Mouse (Mus musculus) brain, embryonic 14.5 days (tissue): Measurements from ENCODE around the gene Trp73.

ENCODE experiments used
- CTCF ChIP-seq: fragments of 200-500 bp; IDR thresholded peaks from 2 replicates; pipeline ENCODE4 v1.5.1; 2012; ENCODE audit warnings: inconsistent platforms, mild to moderate bottlenecking, moderate library complexity, borderline replicate concordance; ENCODE audit not compliant: insufficient read depth, insufficient read length; ENCODE audit errors: extremely low read depth
- POLR2A ChIP-seq: fragments of 200-500 bp; IDR thresholded peaks from 2 replicates; pipeline ENCODE4 v1.6.1; 2012; ENCODE audit warnings: mild to moderate bottlenecking, inconsistent platforms, borderline replicate concordance; ENCODE audit not compliant: poor library complexity, insufficient read depth, insufficient read length, severe bottlenecking; ENCODE audit errors: extremely low read depth

- TF ChIP-seq CTCF (no peak), POLR2A (no peak)
Observed at GRCm38 (mm10) chr4:154125202-154125601, 14.8 kb downstream of the Trp73 start.
